Mouse (Mus musculus) kidney, postnatal 0 days (tissue): ENCODE results near the gene Sobp. TPM values are rescaled to one million over a fixed set of nuclear protein-coding genes. Genes with fewer than 3 reads are reported as not detected.

ENCODE experiments used
- ATAC-seq: fragments of 200-750 bp; cut with Nextera tagmentation; replicated peaks from 2 replicates; pipeline ENCODE4 v1.8.0; 2017; ENCODE audit warnings: low read depth, moderate number of reproducible peaks, moderate TSS enrichment, moderate library complexity; ENCODE audit not compliant: low FRiP score
- DNase-seq: peaks from one replicate; pipeline ENCODE4 v3.0.0-alpha.2; 2016; ENCODE audit warnings: low spot score
- H3K27ac ChIP-seq: fragments of 300-500 bp; sonication (generic); 2 replicates; pipeline ENCODE4 v1.5.1; 2014; ENCODE audit warnings: mild to moderate bottlenecking
- H3K27me3 ChIP-seq: fragments of 300-500 bp; sonication (generic); 2 replicates; pipeline ENCODE4 v1.6.1; 2014; ENCODE audit warnings: low read length, mixed read lengths; ENCODE audit not compliant: insufficient read depth
- H3K36me3 ChIP-seq: fragments of 300-500 bp; sonication (generic); 2 replicates; pipeline ENCODE4 v1.6.1; 2014; ENCODE audit warnings: low read length, mixed read lengths; ENCODE audit not compliant: insufficient read depth
- H3K4me1 ChIP-seq: fragments of 300-500 bp; sonication (generic); replicated peaks from 2 replicates; pipeline ENCODE4 v1.6.1; 2014; ENCODE audit warnings: antibody characterized with exemption, low read length, mixed read lengths; ENCODE audit not compliant: insufficient read depth
- H3K4me2 ChIP-seq: fragments of 300-500 bp; sonication (generic); 2 replicates; pipeline ENCODE4 v1.6.1; 2014; ENCODE audit warnings: mild to moderate bottlenecking, low read length, moderate library complexity, mixed read lengths
- H3K4me3 ChIP-seq: fragments of 300-500 bp; sonication (generic); replicated peaks from 2 replicates; pipeline ENCODE4 v1.5.1; 2014; ENCODE audit warnings: low read depth, low read length
- H3K9ac ChIP-seq: fragments of 300-500 bp; sonication (generic); 2 replicates; pipeline ENCODE4 v1.6.1; 2014; ENCODE audit warnings: low read depth, low read length
- H3K9me3 ChIP-seq: fragments of 300-500 bp; sonication (generic); replicated peaks from 2 replicates; pipeline ENCODE4 v1.6.1; 2016; ENCODE audit warnings: low read length, inconsistent platforms, mixed read lengths
- CTCF ChIP-seq: IDR thresholded peaks from 2 replicates; pipeline ENCODE4 v1.5.1; 2016; ENCODE audit warnings: antibody characterized with exemption, low read depth, mild to moderate bottlenecking, moderate library complexity
- WGBS: fragments of 180-500 bp; shearing (Covaris S2); extraction: QIAGEN DNeasy Blood & Tissue Kit; methylation state at CpG from one replicate; pipeline ENCODE4 v1.1.7; 2014; 5-methylcytosine and 5-hydroxymethylcytosine counted together
- polyA plus RNA-seq: library from polyadenylated mRNA; unstranded; fragments of >200 nt; fragmentation: Nextera tagmentation; extraction: Ambion mirVana; gene quantifications from 2 replicates; pipeline ENCODE4 v1.2.1, GENCODE M21; 2015

Sobp gene
- polyA plus RNA-seq, 1 experiment from 2014 or later, result 1.2 TPM

DNA sequence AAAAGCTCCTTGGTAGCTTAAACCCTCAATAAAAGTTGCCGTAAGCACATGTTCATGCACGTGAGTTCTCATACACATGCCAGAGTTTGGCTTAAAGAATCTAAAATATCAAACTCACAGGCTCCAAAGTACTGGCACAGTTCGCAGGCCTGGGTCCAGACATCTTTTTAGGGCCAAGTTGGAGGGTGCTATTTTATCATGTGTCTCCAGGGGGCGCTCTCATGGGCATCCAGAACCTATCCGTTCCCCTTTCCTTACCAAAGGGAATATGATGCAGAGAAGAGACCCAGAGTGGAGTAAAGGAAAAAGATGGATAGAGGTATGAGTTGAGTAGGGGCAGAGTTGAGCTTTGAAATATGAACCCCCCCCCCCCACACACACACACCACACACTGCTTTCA lies 121.9 kb downstream of the Sobp start:
- Histone ChIP-seq H3K36me3 (no peaks in the 10 kb centered on the region), H3K27ac (no peak overlapping the region), H3K27me3 (no peaks in the 10 kb centered on the region), H3K4me3 (no peak overlapping the region), H3K9me3 (no peaks in the 10 kb centered on the region), H3K9ac (no peak overlapping the region), H3K4me1 (no peaks in the 10 kb centered on the region), H3K4me2 (no peak overlapping the region)
- WGBS, result 57% methylated on average over 5 of the region's 5 CpGs
- peak; percentile 63 for TF ChIP-seq CTCF
- peak; percentile 38 for DNase-seq
- no peak for ATAC-seq

DNA sequence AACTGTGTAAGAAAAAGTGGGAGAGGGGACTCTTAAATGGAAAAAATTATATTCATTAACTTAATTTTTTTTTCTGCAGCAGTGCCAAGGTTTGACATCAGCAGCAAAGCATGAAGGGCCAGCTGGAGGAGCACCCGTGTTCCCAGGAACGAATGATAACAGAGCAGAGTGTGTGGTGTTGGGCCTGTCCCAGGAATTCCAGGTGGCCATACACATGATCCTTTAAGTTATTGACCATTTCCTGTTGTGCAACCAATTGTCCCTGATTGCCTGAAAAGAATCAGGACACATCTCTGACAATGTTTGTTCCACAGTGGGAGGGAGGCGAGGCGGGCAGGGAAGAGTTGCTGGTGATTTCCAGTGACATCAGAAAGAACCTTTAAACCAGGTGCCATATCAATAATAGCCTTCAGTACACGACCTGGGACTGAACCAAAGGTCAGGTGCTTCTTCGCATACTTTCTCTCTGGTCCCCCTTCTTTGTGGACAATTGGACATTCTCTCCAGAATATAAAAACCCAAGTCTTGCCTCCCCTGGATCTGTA lies 126.5 kb downstream of the Sobp start:
- ATAC-seq (no peak), DNase-seq (no peak)
- Histone ChIP-seq H3K4me1 (0 out of 2 replicates have a peak, but pooled peaks cover 3% of the 10 kb centered on the region), H3K4me3 (no peak overlapping the region), H3K27ac (no peak overlapping the region), H3K36me3 (no peaks in the 10 kb centered on the region), H3K4me2 (no peak overlapping the region), H3K9ac (no peak overlapping the region), H3K27me3 (no peaks in the 10 kb centered on the region), H3K9me3 (no peaks in the 10 kb centered on the region)
- no peak for TF ChIP-seq CTCF
- 70% methylated on average over 6 of the region's 6 CpGs for WGBS

- no peak for DNase-seq
Observed at GRCm38 (mm10) chr10:43043351-43044209, 130.8 kb downstream of the Sobp start.

DNA sequence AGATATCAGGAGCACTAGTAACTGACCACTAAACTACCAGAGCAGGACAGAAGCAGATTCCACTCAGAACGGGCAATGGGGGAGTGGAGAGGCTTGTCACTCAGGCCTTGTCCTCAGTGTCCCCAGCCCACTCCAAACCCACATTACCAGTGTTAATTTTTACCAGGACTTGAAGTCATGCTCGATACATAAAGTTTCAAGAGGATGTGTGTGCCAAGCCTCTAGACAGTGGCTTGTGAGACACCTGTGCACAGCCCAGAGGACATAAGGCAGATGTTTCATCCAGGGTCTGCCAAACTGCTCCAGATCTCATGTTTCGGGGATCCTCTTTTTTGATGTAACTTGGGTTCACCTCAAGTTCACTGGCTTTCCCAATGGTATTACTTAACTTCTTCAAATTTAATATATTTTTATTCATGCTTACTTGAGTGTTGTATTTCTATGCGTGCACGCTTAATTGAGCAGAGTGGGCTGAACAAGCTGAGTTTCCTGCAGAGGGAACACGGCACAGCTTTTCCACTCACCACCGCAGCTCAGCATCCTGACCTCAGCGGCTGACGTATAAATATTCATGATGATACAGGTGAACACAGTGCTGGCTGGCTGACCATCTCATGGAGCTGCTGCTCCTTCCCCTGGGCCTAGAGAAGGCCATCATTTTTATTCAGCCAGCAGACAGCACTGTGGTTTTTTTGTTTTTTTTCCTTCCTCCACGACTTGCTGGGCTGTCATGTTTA lies 131.6 kb downstream of the Sobp start:
- no peaks in the 10 kb centered on the region for H3K27me3 ChIP-seq
- no peak overlapping the region for H3K4me3 ChIP-seq
- no peak for TF ChIP-seq CTCF
- H3K9ac ChIP-seq, result no peak overlapping the region
- no peak overlapping the region for H3K4me2 ChIP-seq
- 0 out of 2 replicates have a peak, but pooled peaks cover 4% of the 10 kb centered on the region for H3K4me1 ChIP-seq
- no peak overlapping the region for H3K27ac ChIP-seq
- no peaks in the 10 kb centered on the region for H3K9me3 ChIP-seq
- ATAC-seq (no peak), DNase-seq (no peak)
- H3K36me3 ChIP-seq, result no peaks in the 10 kb centered on the region
- WGBS, result 27% methylated on average over 10 of the region's 10 CpGs

More at GRCm38 (mm10) chr10:43043351-43044209, 130.8 kb downstream of the Sobp start:
- no peak for ATAC-seq
- Histone ChIP-seq H3K4me3 (no peak overlapping the region), H3K36me3 (no peaks in the 10 kb centered on the region), H3K9me3 (no peaks in the 10 kb centered on the region), H3K4me2 (no peak overlapping the region), H3K4me1 (0 out of 2 replicates have a peak, but pooled peaks cover 4% of the 10 kb centered on the region), H3K27me3 (no peaks in the 10 kb centered on the region), H3K27ac (0 out of 2 replicates have a peak overlapping the region, but pooled peaks have one; percentile 37), H3K9ac (no peak overlapping the region)
- no peak for TF ChIP-seq CTCF
- WGBS, result 29% methylated on average over 7 of the region's 7 CpGs

DNA sequence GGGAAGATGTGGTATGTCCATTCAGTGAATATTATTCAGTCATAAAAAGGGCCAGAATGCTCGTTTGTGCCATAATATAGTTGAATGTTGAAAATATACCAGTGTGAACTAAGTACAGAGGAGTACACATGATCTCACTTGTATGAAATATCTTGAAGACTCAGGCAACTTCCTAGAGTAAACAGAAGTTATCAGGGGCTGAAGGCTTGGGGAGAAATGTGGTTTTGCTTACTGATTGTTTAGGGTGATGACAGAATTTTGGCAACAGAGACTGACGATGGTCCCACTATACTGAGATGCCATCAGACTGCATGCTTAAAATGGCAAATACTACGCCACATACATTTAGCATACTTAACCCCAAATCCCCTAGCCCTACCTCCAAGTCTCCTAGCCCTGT lies 132.5 kb downstream of the Sobp start:
- WGBS, result 85% methylated on average over 3 of the region's 3 CpGs
- no peaks in the 10 kb centered on the region for H3K27me3 ChIP-seq
- H3K27ac ChIP-seq, result no peak overlapping the region
- H3K4me3 ChIP-seq, result no peak overlapping the region
- no peak for TF ChIP-seq CTCF
- H3K4me2 ChIP-seq, result no peak overlapping the region
- H3K9me3 ChIP-seq, result no peaks in the 10 kb centered on the region
- DNase-seq (no peak), ATAC-seq (no peak)
- H3K4me1 ChIP-seq, result 0 out of 2 replicates have a peak, but pooled peaks cover 4% of the 10 kb centered on the region
- H3K9ac ChIP-seq, result no peak overlapping the region
- no peaks in the 10 kb centered on the region for H3K36me3 ChIP-seq

DNA sequence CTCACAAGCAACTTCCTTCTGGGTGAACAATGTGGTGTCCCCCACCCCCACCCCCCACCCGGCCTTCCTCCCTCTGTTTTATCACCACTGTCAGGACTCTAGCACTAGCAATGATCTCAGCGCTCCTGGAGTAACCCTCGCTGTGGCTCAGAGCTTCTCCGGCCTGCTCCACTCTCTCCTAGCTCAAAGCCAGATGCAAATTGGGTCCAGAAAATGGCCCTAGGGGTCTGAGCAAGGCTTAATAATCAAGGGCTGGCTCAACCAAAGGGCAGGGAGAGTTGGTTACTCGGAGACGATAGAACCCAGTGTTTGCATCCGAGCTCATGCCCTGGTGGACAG lies 136.9 kb downstream of the Sobp start:
- no peak for TF ChIP-seq CTCF
- no peak overlapping the region for H3K27ac ChIP-seq
- no peaks in the 10 kb centered on the region for H3K36me3 ChIP-seq
- H3K4me2 ChIP-seq, result no peak overlapping the region
- no peak overlapping the region for H3K9ac ChIP-seq
- ATAC-seq (no peak), DNase-seq (no peak)
- no peaks in the 10 kb centered on the region for H3K27me3 ChIP-seq
- H3K4me1 ChIP-seq, result no peaks in the 10 kb centered on the region
- 41% methylated on average over 7 of the region's 7 CpGs for WGBS
- no peak overlapping the region for H3K4me3 ChIP-seq
- no peaks in the 10 kb centered on the region for H3K9me3 ChIP-seq
